Mouse (Mus musculus) liver, embryonic 16.5 days (tissue): Measurements from ENCODE around the gene Syt8. TPM values are rescaled to one million over a fixed set of nuclear protein-coding genes. Genes with fewer than 3 reads are reported as not detected.

Experiments used
- ATAC-seq: fragments of 200-750 bp; cut with Nextera tagmentation; 2 replicates; pipeline ENCODE4 v1.8.0; 2017; ENCODE audit warnings: low read depth, mild to moderate bottlenecking, moderate number of reproducible peaks, moderate library complexity
- H3K27ac ChIP-seq: fragments of 300-500 bp; sonication (generic); 2 replicates; pipeline ENCODE4 v1.5.1; 2014; ENCODE audit warnings: mild to moderate bottlenecking, low read length
- H3K27me3 ChIP-seq: fragments of 300-500 bp; sonication (generic); 2 replicates; pipeline ENCODE4 v1.6.1; 2014; ENCODE audit warnings: low read depth, low read length, mixed read lengths; ENCODE audit not compliant: control insufficient read depth, insufficient read depth
- H3K36me3 ChIP-seq: fragments of 300-500 bp; sonication (generic); 2 replicates; pipeline ENCODE4 v1.6.1; 2014; ENCODE audit warnings: mild to moderate bottlenecking; ENCODE audit not compliant: control insufficient read depth, insufficient read depth
- H3K4me1 ChIP-seq: fragments of 300-500 bp; sonication (generic); 2 replicates; pipeline ENCODE4 v1.6.1; 2014; ENCODE audit warnings: low read depth, low read length, mixed read lengths; ENCODE audit not compliant: control insufficient read depth
- H3K4me2 ChIP-seq: fragments of 300-500 bp; sonication (generic); 2 replicates; pipeline ENCODE4 v1.6.1; 2014; ENCODE audit warnings: low read depth, low read length, mixed read lengths
- H3K4me3 ChIP-seq: fragments of 300-500 bp; sonication (generic); 2 replicates; pipeline ENCODE4 v1.5.1; 2014; ENCODE audit warnings: low read depth, mild to moderate bottlenecking, low read length
- H3K9ac ChIP-seq: fragments of 300-500 bp; sonication (generic); 2 replicates; pipeline ENCODE4 v1.6.1; 2014; ENCODE audit warnings: low read depth, low read length
- H3K9me3 ChIP-seq: fragments of 300-500 bp; sonication (generic); replicated peaks from 2 replicates; pipeline ENCODE4 v1.6.1; 2016; ENCODE audit warnings: low read length; ENCODE audit not compliant: control insufficient read depth
- WGBS: fragments of 180-500 bp; shearing (Covaris S2); extraction: QIAGEN DNeasy Blood & Tissue Kit; methylation state at CpG from one replicate; pipeline ENCODE4 v1.1.7; 2014; ENCODE audit not compliant: insufficient replicate concordance; 5-methylcytosine and 5-hydroxymethylcytosine counted together
- polyA plus RNA-seq: library from polyadenylated mRNA; unstranded; fragments of >200 nt; fragmentation: Nextera tagmentation; extraction: Ambion mirVana; gene quantifications from 2 replicates; pipeline ENCODE4 v1.2.1, GENCODE M21; 2015

Syt8 gene
- polyA plus RNA-seq, 1 experiment from 2014 or later, result 0.14 TPM

DNA sequence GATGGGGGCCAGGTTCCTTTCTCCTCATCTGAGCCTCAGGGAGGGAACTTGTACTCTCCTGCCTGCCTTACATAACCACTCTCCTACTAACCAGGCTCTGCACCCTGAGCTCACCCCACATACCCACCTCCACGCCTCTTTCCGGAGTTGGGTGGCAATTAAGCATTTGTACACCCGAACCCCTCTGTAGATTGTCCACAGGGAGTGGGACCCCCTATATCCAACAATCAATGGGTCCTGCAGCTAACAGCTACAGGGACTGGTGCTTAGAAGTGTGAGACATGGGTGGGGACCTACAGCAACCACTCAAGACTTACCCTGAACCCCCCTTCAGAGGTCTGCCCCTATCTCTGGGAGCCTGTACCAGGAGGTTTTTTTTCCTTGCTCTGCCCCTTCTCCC lies 46.0 kb downstream of the Syt8 start:
- ATAC-seq, result no peak
- no peak overlapping the region for H3K27ac ChIP-seq
- H3K4me1 ChIP-seq, result peaks cover 4% of the 10 kb centered on the region
- no peaks in the 10 kb centered on the region for H3K9me3 ChIP-seq
- no peak overlapping the region for H3K4me2 ChIP-seq
- no peak overlapping the region for H3K9ac ChIP-seq
- no peak overlapping the region for H3K4me3 ChIP-seq
- no peaks in the 10 kb centered on the region for H3K27me3 ChIP-seq
- 73% methylated on average over 3 of the region's 3 CpGs for WGBS
- H3K36me3 ChIP-seq, result no peaks in the 10 kb centered on the region

DNA sequence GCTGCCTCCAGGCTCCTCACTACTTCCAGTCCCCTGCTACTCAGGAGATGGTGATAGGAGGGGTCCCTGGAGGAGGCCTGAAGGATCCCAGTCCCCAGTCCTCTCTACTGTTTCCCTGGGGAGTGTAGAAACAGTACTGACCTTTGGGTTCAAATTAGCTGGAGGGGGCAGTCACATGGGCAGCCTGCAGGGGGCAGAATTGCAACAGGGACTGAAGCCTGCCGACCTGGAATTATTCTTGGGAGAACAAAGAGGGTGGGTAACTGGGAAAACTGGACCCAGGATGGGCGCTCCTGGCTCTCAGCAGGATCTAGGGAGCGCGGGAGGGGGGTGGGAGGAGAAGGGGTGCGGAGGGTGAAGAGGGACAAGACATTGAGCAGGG lies 46.5 kb downstream of the Syt8 start:
- WGBS, result 10% methylated on average over 5 of the region's 5 CpGs
- Histone ChIP-seq H3K4me1 (peaks cover 4% of the 10 kb centered on the region), H3K27ac (peak overlapping the region; percentile 39; the same call in 1 of the 2 replicates), H3K9me3 (no peaks in the 10 kb centered on the region), H3K4me3 (no peak overlapping the region), H3K9ac (no peak overlapping the region), H3K27me3 (no peaks in the 10 kb centered on the region), H3K36me3 (no peaks in the 10 kb centered on the region), H3K4me2 (peak overlapping the region; percentile 40)
- 0 out of 2 replicates have a peak, but pooled peaks have one; percentile 5 for ATAC-seq

DNA sequence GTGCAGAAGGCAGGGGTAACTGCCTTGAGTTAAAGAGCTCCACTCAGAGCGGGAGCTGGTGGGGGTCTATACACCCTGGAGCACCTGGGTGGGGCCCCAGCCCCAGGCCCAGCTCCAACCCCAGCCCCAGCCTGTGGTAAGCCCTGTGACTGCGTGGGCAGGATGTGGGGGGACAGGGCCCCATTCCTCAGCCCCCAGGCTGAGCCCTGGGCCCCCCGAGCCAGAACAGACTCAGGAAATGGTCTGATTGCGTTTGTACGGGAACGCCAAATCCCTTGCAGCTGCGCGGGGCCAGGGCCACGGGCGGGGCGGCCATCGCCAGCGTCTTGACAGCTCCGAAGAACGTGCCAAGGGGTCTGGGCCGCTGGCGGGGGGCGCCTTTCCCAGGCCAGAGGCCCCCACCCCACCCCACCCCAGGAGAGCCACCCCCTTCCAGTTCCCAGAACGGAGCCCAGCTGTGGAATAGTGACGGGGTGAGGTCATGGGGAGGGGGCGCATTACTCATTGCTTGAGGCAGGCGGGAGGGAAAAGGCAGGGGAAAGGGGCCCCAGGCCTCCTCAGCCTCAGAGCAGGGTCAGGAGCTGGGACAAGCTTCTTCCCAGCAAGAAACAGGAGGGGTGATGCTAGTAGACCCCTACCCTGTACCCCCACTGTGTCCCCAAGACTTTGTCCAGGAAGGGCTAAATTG lies 47.1 kb downstream of the Syt8 start:
- 12% methylated on average over 22 of the region's 22 CpGs for WGBS
- H3K4me3 ChIP-seq, result no peak overlapping the region
- peak overlapping the region; percentile 40 for H3K4me2 ChIP-seq
- peaks cover 4% of the 10 kb centered on the region for H3K4me1 ChIP-seq
- H3K9ac ChIP-seq, result no peak overlapping the region
- no peaks in the 10 kb centered on the region for H3K9me3 ChIP-seq
- H3K27me3 ChIP-seq, result no peaks in the 10 kb centered on the region
- 0 out of 2 replicates have a peak, but pooled peaks have one; percentile 26 for ATAC-seq
- no peaks in the 10 kb centered on the region for H3K36me3 ChIP-seq
- peak overlapping the region; percentile 39; the same call in 1 of the 2 replicates for H3K27ac ChIP-seq

DNA sequence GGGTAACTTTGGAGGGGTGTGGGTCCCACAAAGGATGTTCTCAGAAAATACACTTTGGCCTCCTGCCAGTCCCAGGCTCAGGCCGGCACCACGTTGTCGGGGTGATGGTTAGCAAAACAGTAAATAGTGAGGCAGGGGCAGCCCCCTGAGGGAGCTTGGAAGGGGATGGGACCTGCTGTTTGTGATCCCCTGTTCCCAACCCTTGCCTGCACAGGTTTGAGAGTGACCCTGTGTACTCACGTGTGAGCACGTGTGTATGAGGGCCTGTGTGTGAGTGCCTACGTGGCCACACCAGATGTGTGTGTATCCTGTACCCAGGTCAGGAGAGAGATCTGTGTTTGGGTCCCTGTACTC lies 47.6 kb downstream of the Syt8 start:
- Histone ChIP-seq H3K36me3 (no peaks in the 10 kb centered on the region), H3K9ac (no peak overlapping the region), H3K4me3 (no peak overlapping the region), H3K4me2 (no peak overlapping the region), H3K9me3 (no peaks in the 10 kb centered on the region), H3K27ac (no peak overlapping the region), H3K27me3 (no peaks in the 10 kb centered on the region), H3K4me1 (peaks cover 4% of the 10 kb centered on the region)
- WGBS, result 37% methylated on average over 6 of the region's 6 CpGs
- no peak for ATAC-seq

DNA sequence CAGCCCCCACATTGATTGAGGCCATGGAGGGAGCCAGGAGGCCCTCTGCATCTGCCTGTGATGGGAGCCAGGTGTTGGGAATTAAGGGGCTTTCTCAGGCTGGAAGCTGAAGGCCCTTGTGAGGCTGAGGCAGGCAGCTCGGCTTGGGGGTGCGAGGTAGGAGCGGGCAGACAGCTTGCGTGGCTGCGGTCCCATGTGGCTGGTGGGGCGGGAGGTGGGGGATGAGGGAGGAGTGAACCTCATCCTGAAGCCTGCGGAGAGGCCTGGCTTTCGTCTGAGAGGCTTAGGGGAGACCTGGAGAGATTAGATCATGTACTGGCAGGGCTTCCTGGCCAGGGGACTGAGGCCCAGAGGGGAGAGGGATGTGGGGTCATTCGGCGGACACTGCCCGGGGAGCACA lies 48.5 kb downstream of the Syt8 start:
- no peaks in the 10 kb centered on the region for H3K9me3 ChIP-seq
- no peaks in the 10 kb centered on the region for H3K27me3 ChIP-seq
- H3K9ac ChIP-seq, result no peak overlapping the region
- no peak overlapping the region for H3K27ac ChIP-seq
- no peak overlapping the region for H3K4me2 ChIP-seq
- H3K4me1 ChIP-seq, result peaks cover 4% of the 10 kb centered on the region
- no peak for ATAC-seq
- no peaks in the 10 kb centered on the region for H3K36me3 ChIP-seq
- no peak overlapping the region for H3K4me3 ChIP-seq
- 62% methylated on average over 11 of the region's 11 CpGs for WGBS

DNA sequence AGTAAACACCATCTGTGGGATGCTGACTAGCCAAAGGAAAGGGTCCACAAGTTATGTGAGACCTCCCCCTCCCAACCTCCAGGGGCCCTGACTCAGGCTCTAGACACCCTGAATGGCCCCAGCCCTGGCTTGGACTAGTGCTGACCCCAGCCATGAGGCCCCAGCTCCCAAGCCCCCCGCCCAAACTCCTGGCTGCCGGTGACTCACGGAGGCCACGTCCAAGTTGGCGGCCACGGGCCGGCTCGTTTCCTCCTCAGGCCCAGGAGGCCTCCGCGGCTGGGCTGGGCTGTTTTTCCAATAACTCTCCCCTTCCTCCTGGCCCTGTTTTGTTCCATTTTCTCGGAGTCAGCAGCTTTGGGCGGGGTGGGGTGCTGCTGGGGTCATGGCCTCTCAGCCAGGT lies 50.1 kb downstream of the Syt8 start:
- no peaks in the 10 kb centered on the region for H3K36me3 ChIP-seq
- H3K9me3 ChIP-seq, result no peaks in the 10 kb centered on the region
- H3K4me1 ChIP-seq, result peaks cover 4% of the 10 kb centered on the region
- no peak for ATAC-seq
- no peak overlapping the region for H3K4me3 ChIP-seq
- WGBS, result 54% methylated on average over 12 of the region's 12 CpGs
- no peak overlapping the region for H3K27ac ChIP-seq
- no peaks in the 10 kb centered on the region for H3K27me3 ChIP-seq
- H3K9ac ChIP-seq, result no peak overlapping the region
- H3K4me2 ChIP-seq, result no peak overlapping the region

DNA sequence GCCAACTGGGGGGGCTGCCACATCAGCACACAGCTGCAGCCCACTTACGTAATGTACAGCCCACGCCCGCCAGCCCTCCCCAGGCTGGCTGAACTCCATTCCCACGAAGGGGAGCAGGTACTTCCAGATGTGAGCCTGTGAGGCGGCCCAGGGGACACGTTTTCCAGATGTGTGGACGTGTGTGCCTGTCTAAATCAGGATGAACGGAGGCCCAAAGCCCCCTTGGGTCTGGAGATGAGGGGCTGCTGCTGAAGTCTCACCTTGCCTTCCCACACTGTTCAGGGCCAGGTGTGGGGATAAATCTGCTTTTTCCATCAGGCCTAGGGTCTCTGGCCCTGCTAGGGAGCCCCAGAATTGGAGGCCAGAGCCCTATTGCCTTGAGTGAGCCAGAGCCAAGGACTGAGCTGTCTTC lies 52.1 kb downstream of the Syt8 start:
- Histone ChIP-seq H3K36me3 (no peaks in the 10 kb centered on the region), H3K9ac (no peak overlapping the region), H3K27me3 (no peaks in the 10 kb centered on the region), H3K27ac (no peak overlapping the region), H3K4me3 (no peak overlapping the region), H3K9me3 (no peaks in the 10 kb centered on the region), H3K4me1 (no peaks in the 10 kb centered on the region), H3K4me2 (no peak overlapping the region)
- ATAC-seq, result no peak
- 62% methylated on average over 8 of the region's 8 CpGs for WGBS

DNA sequence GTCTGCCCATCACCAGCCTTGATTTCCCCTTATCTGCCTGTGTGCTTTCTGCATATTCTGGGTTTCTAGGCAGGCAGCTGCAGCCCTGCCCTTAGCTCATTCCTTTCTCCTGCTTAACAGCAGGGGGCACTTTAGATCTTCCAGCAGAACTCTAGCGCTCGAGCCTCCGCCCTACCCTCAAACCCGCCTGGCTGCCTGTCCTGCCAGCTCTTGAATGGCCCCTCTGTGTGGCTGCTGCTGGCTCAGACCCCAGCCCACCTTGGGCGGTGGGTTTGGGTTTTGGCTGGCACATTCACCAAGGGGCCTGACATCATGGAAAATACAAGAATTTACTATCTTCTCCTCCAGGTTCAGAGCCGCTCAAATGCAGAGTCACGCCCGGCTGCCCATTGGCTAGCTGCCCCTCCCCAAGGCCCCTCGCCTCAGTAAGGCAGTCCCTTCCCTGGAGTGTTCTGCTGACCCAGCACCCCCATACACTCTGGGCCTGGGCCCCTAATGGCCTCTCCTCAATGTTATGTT lies 52.8 kb downstream of the Syt8 start:
- Histone ChIP-seq H3K9me3 (no peaks in the 10 kb centered on the region), H3K27ac (no peak overlapping the region), H3K4me3 (no peak overlapping the region), H3K4me1 (no peaks in the 10 kb centered on the region), H3K27me3 (no peaks in the 10 kb centered on the region), H3K36me3 (no peaks in the 10 kb centered on the region), H3K9ac (no peak overlapping the region), H3K4me2 (no peak overlapping the region)
- no peak for ATAC-seq
- 35% methylated on average over 9 of the region's 9 CpGs for WGBS

DNA sequence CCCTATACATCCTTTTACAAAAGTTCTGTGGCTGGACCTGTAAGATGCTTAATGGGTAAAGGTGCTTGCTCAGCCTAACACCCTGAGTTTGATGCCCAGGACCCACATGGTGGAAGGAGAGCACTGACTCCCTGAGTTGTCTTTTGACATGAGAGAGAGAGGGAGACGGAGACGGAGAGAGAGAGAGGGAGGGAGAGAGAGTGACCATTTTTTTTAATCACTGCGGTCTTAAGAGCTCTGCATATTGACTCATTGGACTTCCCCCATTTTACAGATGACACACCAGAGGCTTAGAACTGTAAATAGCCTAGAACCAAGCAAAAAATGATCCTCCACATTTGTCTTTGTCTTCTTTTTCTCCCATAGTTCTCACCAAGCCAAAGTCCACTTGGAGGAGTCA lies 53.4 kb downstream of the Syt8 start:
- H3K4me3 ChIP-seq, result no peak overlapping the region
- no peaks in the 10 kb centered on the region for H3K27me3 ChIP-seq
- no peak overlapping the region for H3K27ac ChIP-seq
- no peaks in the 10 kb centered on the region for H3K4me1 ChIP-seq
- no peaks in the 10 kb centered on the region for H3K9me3 ChIP-seq
- no peaks in the 10 kb centered on the region for H3K36me3 ChIP-seq
- WGBS, result 67% methylated on average over 3 of the region's 3 CpGs
- no peak for ATAC-seq
- H3K4me2 ChIP-seq, result no peak overlapping the region
- H3K9ac ChIP-seq, result no peak overlapping the region
